Mouse (Mus musculus): ENCODE data around the gene Rnf10. TPM values are rescaled to one million over a fixed set of nuclear protein-coding genes. Genes with fewer than 3 reads are reported as not detected.

Rnf10 gene
- polyA plus RNA-seq, 1 experiment = 220 TPM

GRCm38 (mm10) chr5:115191880-115192827, 80.5 kb downstream of the Rnf10 start:
- peaks cover 61% of the 10 kb centered on the region for H3K27me3 ChIP-seq (ENCODE audit: control insufficient read depth, insufficient read depth, insufficient read length)
- H3K4me3 ChIP-seq = no peak overlapping the region
- no peak overlapping the region for H3ac ChIP-seq (ENCODE audit: control insufficient read depth, insufficient read length)
- H3K4me2 ChIP-seq (ENCODE audit: low read depth) = peak overlapping the region; percentile 9
- H3K36me3 ChIP-seq (ENCODE audit: control insufficient read depth, insufficient read depth) = no peaks in the 10 kb centered on the region
- no peaks in the 10 kb centered on the region for H3K79me2 ChIP-seq (ENCODE audit: control insufficient read depth, insufficient read depth)
- TF ChIP-seq POLR2AphosphoS2 (IDR thresholded peaks at IDR 0.05; ENCODE audit: insufficient read length, low read depth) (no peak), MYOG (IDR thresholded peaks at IDR 0.05; ENCODE audit: control insufficient read depth in 1 of 3, insufficient read depth in 1 of 3, insufficient read length in 2 of 3, low read depth in 2 of 3) (peak in 1 of 3 experiments; percentile 38)

Other genes with a start within 250 kb of the Rnf10 start
- gene Gm10401, start 174.6 kb downstream of the Rnf10 start, polyA plus RNA-seq (2012; fragmentation: generic; extraction: Trizol) = 4.4 TPM
- gene Acads, start 153.6 kb downstream of the Rnf10 start, polyA plus RNA-seq (2012; fragmentation: generic; extraction: Trizol) = 82.1 TPM
- gene Unc119b, start 137.9 kb downstream of the Rnf10 start, polyA plus RNA-seq (2012; fragmentation: generic; extraction: Trizol) = 24.5 TPM
- 112 TPM for gene Mlec, start 114.7 kb downstream of the Rnf10 start, polyA plus RNA-seq (2012; fragmentation: generic; extraction: Trizol)
- gene Cabp1, start 78.5 kb downstream of the Rnf10 start, polyA plus RNA-seq (2012; fragmentation: generic; extraction: Trizol) = 3.1 TPM
- 82.3 TPM for gene Pop5, start 37.1 kb downstream of the Rnf10 start, polyA plus RNA-seq (2012; fragmentation: generic; extraction: Trizol)
- 43.7 TPM for gene Coq5, start 6.8 kb upstream of the Rnf10 start, polyA plus RNA-seq (2012; fragmentation: generic; extraction: Trizol)
- gene Dynll1, start 28.1 kb upstream of the Rnf10 start, polyA plus RNA-seq (2012; fragmentation: generic; extraction: Trizol) = 585 TPM
- 52.0 TPM for gene Srsf9, start 54.3 kb upstream of the Rnf10 start, polyA plus RNA-seq (2012; fragmentation: generic; extraction: Trizol)
- 8.1 TPM for gene Gatc, start 68.3 kb upstream of the Rnf10 start, polyA plus RNA-seq (2012; fragmentation: generic; extraction: Trizol)
- gene Triap1, start 68.3 kb upstream of the Rnf10 start, polyA plus RNA-seq (2012; fragmentation: generic; extraction: Trizol) = 35.2 TPM
- gene Cox6a1, start 76.1 kb upstream of the Rnf10 start, polyA plus RNA-seq (2012; fragmentation: generic; extraction: Trizol) = 2,023 TPM
- 0.31 TPM for gene Msi1, start 156.7 kb upstream of the Rnf10 start, polyA plus RNA-seq (2012; fragmentation: generic; extraction: Trizol)
- not detected for gene Pla2g1b, start 193.4 kb upstream of the Rnf10 start, polyA plus RNA-seq (2012; fragmentation: generic; extraction: Trizol)
- 13.6 TPM for gene Sirt4, start 211.8 kb upstream of the Rnf10 start, polyA plus RNA-seq (2012; fragmentation: generic; extraction: Trizol)
- gene Pxn, start 233.8 kb upstream of the Rnf10 start, polyA plus RNA-seq (2012; fragmentation: generic; extraction: Trizol) = 120 TPM

Measured in myocyte (in vitro differentiated cells).